Mouse (Mus musculus) large intestine, adult 2 months (tissue): ENCODE measurements around the gene H2-Aa. TPM values are rescaled to one million over a fixed set of nuclear protein-coding genes. Genes with fewer than 3 reads are reported as not detected.

Experiments used
- DNase-seq: peaks from one replicate; pipeline ENCODE4 v3.0.0-alpha.2; 2012; ENCODE audit warnings: low read depth, low spot score
- WGBS: fragments of 180-500 bp; shearing (Covaris S2); methylation state at CpG from one replicate; pipeline ENCODE4 v1.1.7; 2018; 5-methylcytosine and 5-hydroxymethylcytosine counted together
- polyA plus RNA-seq: library from polyadenylated mRNA; depleted of rRNA; stranded (reverse); fragments of >200 nt; gene quantifications from 2 replicates; pipeline ENCODE4 v1.2.3, GENCODE M21; 2012

Gene H2-Aa
- polyA plus RNA-seq, 1 experiment = 1,441 TPM

DNA sequence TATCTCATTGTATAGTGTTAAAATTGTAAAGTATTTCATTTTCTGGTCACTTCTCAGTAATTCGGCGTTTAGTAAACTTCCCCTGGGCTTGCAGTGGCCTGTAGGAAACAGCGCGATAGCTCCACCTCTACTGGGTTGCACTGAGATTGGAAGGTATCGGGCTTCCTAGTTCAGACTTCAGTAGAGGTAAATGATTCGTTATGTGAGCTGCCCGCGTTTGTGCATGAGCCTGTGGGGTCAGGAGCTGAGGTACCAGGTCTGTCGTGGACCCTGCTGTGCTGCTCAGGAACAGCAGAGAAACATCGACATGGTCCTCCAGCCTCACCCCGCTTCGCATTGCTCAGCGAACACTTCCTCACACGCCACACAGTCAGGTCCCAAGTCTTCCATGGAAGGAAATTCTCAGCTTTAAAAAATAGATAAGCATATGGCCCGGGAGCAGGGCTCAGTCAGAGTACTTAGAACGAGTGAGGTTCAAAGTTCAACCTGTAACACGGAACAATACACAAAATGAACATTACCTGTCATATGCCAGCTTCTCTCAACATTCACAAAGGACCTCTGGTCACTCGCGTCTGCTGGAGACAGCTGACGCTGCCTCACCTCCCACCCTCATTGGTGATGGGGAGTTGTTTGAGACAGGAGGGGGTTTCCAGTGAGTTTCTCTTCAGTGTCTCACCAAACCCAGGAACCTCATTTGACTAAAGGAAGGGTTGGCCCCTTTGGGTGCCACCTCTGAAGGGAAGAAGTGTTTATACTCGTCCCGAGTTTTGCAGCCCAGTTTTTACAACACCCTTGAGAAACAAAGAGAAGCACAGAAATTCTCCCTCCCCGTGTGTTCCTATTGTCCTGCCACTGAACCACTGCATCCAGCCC lies 13.3 kb upstream of the H2-Aa start:
- no peak for DNase-seq
- 39% methylated on average over 23 of the region's 23 CpGs for WGBS

DNA sequence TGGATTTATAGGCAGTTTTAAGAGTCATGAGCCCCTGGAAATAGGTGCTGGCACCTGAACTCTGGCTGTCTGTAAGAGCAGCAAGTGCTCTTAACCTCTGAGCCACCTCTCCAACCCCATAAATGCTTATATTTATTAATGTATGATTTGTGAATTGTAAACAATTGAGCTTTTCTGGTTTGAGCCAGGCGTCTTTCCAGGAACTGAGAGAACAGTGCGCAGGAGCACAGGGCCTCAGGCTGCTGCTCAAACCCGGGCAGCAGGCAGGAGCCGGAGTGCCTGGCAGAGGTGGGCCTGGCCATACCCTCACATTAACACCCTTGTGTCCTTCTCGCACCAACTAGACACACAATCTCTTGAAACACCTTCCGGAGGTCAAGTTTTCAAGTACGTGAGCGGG lies 12.4 kb upstream of the H2-Aa start:
- 82% methylated on average over 8 of the region's 8 CpGs for WGBS
- no peak for DNase-seq

DNA sequence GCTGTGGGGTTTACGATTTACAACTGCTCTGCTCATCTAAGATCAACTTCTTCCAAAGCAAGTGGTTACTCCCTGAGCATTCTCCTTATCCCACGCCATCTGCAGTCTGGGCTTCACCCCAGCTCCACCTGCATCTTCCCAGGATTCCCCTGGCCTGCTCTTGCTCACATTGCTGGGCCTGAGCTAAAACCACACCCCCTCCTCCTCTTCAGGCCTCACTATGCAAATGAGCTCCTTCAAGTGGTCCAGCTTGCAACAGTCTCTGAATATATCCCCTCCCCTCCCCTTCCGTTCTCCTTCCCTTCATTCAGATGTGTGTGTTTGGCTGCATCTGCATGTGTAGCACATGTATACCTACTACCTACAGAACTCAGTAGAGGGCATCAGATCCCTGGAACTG lies 11.7 kb upstream of the H2-Aa start:
- no peak for DNase-seq
- WGBS = 80% methylated on average over 3 of the region's 3 CpGs

DNA sequence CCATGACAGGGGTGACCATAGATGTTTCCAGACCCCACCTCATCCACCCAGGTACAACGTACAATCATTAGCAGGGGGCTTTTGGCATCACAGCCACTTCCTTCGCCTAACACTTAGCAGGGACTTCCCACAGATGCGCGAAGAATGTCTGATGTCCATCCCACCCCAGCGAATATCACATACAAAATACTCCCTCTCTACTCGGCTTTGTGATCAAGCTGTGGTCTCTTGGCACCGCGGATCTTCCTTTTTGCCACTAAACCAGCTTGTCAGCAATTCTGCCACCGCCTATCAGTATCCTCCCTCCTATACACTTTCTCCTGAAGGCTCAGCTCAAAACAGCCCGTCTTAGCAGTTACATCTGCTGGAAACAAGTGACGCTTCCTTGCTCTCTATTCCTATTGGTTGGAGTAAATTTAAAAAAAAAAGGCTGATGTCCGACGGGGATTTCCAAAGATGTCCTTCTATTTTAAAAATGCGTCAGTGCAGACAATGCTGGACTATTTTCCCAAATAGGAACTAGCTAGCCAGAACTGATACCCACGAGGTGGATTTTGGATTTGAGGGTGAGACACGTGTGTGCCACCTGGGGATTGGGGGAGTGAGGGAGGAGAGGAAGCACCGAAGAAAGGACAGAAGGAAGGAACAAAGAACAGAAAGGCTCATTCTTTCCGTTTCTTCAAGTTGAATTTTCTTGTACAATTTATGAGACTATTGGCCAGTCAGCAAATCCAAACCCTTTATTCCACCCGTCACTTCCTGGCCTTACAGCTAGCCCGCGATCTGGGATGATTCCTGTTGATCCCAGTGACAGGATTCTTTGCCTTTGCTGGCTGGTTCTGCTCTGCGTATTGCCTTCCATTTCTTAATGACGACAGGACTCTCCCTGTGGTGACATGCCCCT lies 8.5 kb upstream of the H2-Aa start:
- 23% methylated on average over 23 of the region's 23 CpGs for WGBS
- DNase-seq = no peak

DNA sequence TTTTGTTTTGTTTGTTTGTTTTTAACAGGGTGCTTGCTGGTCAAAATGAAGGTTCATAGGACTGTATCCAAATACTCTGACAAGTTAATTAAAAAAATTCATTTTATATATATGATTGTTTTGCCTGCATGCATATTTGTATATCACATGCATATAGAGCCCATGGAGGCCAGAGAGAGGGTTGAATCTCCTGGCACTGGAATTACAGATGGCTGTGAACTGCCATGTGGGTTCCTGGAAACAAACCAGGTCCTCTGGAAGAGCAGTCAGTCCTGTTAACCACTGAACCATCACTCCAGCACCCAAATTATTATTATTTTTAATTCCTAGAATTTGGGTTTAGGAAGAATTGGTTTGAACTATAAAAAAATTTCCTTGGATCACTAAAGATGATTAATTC lies 7.7 kb upstream of the H2-Aa start:
- DNase-seq = no peak

DNA sequence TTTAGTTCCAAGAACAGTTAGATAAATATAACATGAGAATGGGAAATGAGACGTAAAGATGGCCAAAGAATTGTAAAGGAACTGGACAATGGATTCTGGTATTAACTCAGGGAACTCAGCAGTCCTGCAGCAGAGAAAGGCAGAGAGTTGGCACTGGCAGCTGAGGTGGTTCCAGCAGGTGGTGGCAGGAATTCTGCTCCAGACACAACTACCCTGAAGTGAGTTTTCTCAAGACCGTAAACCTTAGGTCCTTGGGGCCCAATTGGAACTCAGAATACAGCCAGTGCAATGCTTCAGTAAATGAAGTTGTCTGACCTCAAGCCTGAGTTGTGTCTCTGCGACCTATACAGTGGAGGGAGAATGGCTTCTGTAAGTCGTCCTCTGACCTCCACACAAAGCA lies 6.6 kb upstream of the H2-Aa start:
- 69% methylated on average over 4 of the region's 4 CpGs for WGBS
- DNase-seq = no peak

DNA sequence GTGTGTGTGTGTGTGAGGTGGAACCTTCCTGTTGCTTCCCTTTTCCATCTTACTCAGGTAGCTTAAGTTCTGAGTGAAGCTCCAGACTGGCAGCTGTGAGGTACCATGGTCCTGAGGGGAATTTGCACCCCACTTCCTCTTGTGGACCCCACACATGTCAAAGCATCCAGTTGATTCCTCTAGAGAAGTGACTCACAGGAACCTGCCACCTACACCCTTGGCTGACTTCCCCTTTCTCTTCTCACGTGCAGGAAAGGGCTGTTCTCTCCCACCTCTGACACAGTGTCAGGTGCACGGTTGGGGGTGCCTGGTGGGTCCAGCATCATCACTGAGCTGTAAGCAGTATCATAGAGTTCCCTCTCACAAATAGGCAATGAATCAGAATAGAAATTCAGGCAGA lies 5.9 kb upstream of the H2-Aa start:
- DNase-seq = no peak
- WGBS = 24% methylated on average over 2 of the region's 2 CpGs

DNA sequence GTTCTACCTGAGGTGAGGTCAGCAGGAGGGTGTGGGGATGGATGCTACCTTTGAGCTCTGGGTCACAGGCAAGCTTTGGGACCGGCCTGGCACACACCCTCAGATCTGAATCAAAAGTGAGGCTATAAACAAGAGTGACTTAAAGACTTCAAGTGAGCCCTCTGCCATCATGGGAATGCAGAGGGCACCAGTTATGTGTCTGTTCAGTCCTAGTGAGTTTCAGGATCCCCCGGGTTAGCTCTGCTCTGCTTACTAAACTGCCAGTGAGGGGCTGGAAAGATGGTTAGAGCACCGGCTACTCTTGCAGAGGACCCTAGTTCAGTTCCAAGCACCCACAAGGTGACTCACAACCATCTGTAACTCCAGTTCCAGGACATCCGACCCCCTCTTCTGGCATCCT lies 4.9 kb upstream of the H2-Aa start:
- no peak for DNase-seq
- WGBS = 86% methylated on average over 4 of the region's 4 CpGs

DNA sequence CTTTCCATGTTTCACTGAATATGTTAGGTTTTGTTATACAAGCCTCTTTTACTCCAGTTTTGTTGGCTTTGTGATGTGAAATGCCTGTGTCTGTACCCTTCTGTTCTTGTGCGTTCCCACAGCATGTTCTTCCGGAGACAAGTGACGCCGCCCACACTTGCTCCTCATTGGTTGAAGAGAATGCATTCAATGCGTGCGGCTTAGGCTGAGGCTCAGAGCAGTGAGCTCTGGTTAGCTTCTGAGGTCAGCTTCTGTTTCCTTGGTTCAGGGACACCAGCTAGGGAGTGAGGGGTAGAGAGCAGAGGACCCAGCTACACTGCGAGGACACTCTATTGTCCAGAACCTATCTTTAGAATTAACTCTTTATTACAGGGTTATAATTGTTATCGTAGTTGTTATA lies 4.0 kb upstream of the H2-Aa start:
- WGBS = 15% methylated on average over 8 of the region's 8 CpGs
- no peak for DNase-seq

DNA sequence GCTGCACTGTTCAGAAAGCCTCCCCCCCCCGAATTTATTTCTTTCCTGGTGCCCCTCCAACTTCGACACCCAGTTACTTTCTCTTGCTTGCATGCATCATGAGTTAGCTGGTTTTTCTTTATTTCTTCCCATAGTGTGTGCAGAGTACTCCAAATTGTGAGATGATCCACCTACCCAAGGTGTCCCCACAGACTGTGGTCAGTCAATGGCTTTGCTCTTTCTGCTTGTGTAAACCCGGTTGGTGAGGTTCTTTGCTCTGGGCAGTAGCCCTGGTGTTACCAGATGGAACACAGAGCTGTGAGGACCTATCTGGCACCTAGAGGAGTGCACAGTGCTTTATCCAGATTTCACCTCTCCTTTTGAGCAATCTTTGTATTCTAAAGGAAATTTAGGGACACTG lies 508 bp upstream of the H2-Aa start:
- WGBS = 60% methylated on average over 3 of the region's 3 CpGs
- DNase-seq = no peak

DNA sequence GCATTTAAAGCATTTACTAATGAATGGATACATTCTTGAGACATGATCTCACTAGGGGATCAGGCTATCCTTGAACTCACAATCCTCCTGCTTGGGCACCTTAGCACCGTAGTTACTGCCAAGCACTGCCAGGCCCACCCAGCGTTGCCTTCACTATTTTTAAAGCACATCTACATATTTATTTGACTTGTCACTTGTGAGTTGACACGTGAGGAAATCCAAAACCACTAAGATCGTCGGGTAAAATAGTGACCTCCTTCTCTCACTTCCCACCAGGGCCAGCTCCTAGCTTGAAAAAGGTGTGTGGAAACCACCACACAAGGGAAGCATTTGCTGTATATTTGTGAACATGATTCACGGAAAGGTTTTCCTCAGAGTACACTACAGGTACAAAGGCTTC lies 624 bp downstream of the H2-Aa start:
- WGBS = 60% methylated on average over 6 of the region's 6 CpGs
- no peak for DNase-seq

DNA sequence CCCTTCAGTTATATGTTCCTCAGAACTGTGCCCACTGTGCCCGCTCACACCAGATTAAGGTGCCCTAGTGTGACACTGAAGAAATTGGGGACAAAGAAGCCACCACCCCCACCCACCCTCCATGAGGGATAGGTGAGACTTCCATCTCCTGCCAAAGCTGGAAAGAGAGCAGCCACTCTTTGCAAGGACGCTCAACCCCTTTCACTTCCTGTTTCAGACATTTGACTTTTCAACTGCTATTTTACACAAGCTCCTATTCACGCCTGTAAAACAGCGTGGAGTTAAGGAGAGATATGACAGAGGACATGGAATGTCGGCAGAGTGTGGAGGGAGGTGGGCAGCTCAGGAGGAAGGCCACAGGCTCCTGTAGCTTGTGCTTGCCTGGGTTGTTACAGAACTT lies 1.1 kb downstream of the H2-Aa start:
- no peak for DNase-seq
- WGBS = 80% methylated on average over 5 of the region's 5 CpGs

DNA sequence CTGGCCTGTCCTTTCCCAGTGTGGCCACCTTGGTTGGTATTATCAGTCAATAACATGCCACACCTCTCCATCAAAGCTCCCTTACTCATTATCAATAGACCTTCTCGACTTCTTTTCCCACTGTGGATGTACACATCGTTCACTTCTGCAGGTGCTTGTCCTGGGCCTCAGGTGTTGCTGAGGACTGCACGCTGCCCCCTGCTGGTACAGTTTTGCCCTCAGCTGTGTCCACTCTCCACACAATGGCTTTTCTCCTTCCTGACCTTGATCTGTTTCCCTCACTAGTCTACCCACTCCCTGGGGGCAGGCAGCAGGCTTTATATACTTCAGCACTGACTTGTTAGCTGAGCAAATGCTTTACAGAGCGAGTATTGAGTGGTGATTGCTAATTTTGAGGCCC lies 1.8 kb downstream of the H2-Aa start:
- 23% methylated on average over 4 of the region's 4 CpGs for WGBS
- no peak for DNase-seq

DNA sequence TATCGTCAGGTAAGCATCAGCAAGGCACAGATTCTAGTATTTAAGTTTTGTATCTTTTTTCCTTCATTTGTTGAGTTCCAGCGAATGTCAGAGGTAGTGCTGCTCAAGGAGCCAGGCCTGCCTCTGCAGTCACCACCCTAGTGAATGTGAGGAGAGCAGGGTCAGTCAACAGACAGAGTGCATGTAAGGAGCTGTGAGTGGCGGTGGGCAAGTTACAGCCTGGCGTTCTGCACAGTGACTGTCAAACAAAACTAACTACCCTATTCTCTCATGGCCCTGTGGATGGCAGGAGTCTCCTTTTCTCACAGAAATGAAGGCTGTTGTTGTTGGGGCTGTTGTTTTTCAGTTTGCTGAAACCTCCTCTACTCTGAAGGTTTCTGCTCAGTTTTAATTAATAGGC lies 2.3 kb downstream of the H2-Aa start:
- no peak for DNase-seq
- 77% methylated on average over 4 of the region's 4 CpGs for WGBS

DNA sequence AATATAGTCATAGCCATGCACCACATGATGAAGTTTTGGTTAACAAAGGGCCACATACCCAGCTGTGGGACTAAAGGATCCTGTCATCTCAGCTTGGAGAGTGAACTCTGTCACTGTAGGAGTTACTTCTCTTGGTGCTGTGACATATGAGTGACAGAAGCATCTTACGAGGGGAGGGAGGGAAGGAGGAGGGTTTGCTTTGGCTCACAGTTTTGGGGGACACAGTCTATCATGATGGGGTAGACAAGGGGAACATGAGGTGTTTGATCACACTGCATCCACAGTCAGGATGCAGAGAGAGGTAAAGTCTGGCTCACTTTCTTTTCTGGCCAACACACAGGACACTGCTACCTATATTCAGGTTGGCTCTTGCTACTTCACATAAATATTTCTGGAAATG lies 5.8 kb downstream of the H2-Aa start:
- DNase-seq = no peak
- WGBS = 50% methylated on average over 1 of the region's 1 CpGs

DNA sequence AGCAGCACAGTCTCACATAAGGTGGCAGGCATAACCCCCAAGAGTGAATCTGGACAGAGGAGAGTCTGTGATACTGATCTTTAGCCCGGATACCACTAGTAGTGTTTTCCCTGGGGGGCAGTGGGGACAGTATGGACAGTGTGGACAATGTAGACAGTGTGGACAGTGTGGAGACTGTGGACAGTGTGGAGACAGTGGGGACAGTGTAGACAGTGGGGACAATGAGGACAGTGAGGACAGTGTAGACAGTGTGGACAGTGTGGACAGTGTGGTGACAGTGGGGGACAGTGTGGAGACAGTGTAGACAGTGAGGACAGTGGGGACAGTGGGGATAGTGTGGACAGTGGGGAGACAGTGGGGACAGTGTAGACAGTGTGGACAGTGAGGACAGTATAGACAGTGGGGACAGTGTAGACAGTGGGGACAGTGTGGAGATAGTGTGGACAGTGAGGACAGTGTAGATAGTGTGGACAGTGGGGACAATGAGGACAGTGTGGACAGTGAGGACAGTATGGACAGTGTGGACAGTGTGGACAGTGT lies 7.1 kb downstream of the H2-Aa start:
- WGBS = 79% methylated on average over 1 of the region's 1 CpGs
- DNase-seq = no peak

DNA sequence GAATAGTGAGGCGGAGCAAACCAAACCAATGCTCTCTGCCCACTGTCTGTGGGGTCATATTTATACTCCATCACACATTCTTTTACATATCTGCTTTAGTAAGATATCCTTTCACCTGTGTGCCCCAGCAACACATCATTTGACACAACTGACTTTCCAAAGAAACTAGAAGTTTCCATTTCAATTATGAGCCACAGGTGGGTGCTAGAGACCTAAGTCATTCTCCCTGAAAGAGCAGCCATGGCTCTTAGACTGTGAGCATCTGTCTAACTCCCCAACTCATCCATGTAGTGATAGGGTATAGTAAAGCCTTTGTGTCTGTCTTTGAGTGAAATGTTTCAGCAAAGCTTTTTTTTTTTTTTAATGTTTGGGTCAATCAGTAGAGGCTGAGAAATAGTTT lies 15.5 kb downstream of the H2-Aa start:
- WGBS = 91% methylated on average over 1 of the region's 1 CpGs
- no peak for DNase-seq

DNA sequence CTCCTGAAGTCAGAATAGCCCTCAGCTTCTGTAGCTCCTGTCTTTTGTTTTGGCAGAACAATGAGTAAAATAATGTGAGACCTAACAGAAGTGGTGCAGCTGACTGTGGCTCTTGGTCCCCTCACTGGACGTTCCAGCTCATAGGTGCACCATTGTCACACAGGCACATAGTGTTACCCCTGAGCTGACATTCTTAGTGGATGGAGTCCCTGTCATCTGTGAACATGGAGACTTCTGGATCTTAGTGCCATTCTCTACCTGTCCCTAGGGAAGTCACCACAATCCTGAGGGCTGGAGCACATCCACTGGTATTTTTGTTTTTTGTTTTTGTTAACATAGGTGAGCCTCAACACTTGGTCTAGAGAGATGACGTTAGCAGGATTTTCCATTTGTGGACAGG lies 16.7 kb downstream of the H2-Aa start:
- 76% methylated on average over 2 of the region's 2 CpGs for WGBS

DNA sequence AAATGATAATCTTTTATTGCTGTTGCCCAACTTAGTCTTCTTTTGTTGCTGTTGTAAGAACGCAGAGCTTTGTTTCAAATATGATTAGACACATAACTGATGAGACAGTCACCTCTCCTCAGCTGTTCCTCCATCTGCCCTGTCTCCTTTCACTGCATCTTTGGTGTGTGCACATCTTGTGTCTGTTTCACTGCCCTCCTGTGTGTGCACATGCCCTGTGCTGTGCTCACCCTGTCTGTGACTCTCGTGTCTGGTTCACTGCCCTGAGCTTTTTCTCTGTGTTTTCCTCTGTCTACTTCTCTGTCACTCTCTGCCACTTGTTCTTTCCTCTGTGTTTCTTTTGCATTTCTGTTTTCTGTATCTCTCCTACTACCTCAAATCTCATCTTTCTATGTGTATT lies 17.4 kb downstream of the H2-Aa start:
- no peak for DNase-seq
- WGBS = 61% methylated on average over 2 of the region's 2 CpGs

More for the DNA sequence above, 16.7 kb downstream of the H2-Aa start:
- no peak for DNase-seq

DNA sequence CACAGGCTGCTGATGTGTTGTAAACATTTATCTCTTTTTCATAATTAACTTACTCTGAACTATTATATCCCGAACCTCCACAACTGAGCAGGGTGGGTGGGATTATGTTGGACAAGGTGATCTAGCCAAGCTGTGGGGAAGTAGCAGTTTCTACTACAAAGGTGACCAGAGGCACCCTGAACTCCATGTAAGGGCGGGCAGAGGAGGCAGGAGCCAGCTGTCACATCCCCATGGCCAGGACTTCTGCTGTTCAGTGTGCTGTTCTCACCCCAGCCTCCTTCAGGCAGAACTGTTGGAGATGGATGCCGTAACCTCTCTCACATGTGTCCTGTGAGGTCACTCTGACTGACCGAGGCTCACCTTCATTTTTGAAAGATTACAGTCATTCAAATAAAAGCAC lies 17.8 kb downstream of the H2-Aa start:
- no peak for DNase-seq
- 68% methylated on average over 4 of the region's 4 CpGs for WGBS

DNA sequence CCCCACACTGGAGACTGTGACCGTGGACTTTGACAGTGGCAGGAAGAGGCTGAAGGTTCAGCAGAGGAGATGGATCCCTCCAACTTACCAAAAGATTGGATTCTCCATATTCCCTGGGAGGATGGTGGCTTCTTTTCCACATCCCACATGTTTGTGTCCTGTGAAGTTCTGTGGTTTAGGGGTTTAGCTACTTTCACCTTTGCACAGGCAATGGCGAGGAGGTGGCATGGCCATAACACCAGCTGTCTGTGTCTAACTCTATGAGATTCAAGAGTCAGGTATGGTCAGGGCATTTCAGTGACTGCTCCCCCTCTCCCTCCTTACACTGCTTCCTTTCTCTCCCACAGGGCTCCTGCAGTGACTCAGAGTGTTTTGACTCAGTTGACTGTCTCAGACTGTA lies 18.9 kb downstream of the H2-Aa start:
- WGBS = 78% methylated on average over 2 of the region's 2 CpGs
- DNase-seq = no peak
